Mouse (Mus musculus) kidney, postnatal 4 days (tissue): ENCODE data around the gene A2ml1.

Experiments
- DNase-seq, 2 experiments: peaks; one replicate each; pipeline ENCODE4 v3.0.0; 2021; ENCODE audit warnings: mixed read lengths in 2 of 2

A2ml1 gene

DNA sequence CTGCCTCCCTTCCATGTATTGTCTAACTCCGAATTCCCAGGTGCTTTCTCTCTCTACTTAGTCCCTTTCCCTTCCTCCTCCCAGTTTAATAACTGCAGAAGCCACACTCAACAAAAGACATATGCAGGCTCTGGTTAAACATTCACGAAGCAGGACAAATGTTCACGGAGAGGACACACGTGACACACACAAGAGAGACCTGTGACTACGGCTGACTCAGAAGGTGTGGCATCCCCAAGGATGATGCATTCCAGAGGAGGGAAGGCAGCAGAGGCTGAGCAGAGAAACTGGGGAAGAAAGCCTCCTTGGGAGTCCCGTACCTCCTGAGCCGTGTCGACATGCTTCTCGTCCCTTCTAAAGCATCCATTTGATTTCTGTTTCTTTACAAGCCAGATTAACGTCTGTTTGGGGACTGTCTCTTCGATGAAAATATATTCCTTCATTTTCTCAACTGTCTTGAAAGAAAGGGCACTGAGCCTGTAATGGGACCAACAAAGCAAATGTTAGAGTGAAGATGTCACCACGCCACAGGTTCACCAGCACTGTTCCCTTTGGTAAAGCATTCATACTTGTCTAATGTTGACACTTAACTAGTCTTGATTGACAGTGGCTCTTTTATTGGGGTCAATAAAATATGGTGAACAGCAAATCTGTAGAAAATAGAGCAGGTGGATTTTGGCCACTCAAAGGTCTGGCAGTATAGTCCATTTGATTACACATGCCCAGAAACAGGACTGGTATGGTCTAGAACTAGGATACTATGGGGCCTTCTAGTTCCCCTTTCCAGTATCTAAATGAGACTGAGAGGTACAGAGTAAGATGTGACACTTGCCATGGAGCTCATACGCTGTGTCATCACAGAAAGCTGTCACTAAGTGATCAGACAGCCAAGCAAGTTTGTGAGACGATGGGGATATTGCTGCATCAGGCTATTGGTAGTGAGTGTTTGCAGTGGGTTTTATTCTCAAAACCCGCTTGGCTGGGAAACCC is 31.6 kb downstream of the A2ml1 start:
- DNase-seq = peak in 1 of 2 experiments; percentile 10

DNA sequence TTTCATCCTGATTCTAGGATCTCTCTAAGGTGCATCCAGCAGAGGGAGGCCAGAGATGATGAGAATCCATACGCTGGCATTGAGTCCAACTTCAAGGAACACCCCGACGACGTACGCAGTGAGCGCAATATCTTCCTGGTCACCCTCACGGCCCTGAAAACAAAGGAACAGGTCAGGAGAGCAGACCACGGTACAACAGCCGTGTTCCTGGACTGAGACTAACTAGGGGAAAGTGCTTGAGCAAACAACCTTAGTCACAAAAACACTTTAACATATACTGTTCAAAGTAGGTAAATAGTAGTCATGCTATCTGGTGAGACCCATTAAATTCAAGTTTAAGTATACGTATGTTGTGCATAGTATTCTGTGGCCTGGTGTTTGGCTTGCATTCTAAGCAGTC is 32.9 kb downstream of the A2ml1 start:
- no peak for DNase-seq

DNA sequence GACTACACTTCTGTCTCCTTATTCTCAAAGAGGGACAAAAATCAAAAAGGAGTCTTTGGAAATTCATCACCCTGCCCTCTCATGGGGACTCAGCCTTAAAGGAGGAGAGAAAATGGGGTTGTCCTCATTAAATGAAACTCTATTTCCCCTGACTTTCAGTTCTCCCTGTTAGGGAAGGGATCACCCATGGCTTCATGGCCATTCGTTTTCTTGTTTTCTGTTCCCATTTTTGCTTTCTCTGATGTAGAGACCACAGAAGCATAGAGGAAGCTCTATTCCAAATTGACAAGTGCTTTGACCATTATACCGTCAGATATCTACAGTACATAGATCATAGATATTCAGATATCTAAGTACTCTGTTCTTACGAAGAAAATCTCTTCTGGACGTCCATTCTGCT is 36.0 kb downstream of the A2ml1 start:
- DNase-seq = no peak

DNA sequence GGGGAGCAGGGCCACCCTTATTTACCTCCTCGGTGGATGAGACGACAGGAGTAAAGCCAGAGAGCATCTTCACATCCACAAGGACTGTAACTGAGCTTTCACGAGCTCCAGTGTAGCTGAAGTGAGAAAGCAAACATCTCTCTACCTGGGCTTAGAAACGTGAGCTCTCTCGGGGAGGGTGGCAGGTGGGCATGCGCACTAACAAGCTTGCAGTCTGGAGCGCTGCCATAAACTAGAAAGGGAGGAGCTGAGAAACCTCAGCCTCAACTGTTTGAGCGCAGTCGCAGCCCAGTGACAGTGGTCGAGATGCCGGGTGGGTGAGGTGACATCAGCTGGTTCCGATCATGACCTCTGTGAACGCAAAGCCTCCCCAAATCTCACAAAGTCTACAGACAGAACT is 38.2 kb downstream of the A2ml1 start:
- no peak for DNase-seq

DNA sequence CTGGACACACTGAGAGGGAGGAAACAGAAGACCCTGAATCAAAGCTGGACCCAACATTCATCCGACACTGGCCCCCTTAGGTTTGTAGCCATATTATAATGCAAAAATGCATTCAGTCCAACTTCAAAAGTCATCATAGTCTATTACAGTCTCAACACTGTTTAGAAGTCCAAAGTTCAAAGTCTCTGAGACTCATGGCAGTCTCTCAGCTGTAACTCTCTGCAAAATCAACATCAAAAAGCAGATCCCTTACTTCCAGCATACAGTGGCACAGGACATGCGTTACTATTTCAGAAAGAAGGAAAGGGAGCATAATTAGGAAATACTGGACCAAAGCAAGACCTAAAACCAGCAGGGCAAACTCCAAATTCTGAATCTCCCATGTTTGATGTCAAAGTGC is 46.2 kb downstream of the A2ml1 start:
- DNase-seq = no peak

DNA sequence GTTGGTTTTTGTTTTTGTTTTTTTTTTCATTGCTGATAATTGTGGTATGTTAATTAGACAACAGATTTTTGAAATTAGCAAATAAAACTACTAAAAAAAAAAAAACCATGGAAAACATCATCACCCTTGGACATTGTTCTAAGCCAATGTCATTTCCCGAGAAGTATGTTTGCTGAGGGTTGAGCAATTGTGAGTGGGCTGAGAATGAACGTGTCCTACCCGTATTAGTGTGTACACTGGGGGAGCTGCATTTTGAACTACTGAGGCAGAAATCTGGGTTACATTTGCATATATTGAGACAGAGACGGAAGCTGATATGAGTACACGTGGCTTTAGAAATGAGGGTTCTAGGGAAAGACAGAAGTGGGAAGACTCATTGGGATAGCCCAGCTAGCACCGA is 48.1 kb downstream of the A2ml1 start:
- DNase-seq = no peak

DNA sequence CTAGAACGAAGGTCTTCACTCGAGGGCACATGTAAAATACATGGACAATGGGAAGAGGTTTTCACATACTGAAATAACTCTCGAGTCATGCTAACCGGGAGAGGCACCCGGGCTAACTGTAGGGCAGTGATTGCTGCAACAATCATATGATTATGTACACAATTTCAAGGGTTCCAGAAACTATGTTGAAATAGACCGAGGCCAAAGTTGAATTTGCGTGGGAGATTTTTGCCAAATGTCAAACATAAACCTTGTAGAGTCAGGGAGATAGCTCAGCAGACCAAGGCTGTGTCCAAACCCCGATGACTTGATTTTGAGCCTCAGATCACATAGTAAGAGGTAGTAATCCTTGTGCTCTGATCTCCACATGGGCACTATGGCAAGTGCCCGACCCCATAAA is 48.7 kb downstream of the A2ml1 start:
- DNase-seq = no peak

DNA sequence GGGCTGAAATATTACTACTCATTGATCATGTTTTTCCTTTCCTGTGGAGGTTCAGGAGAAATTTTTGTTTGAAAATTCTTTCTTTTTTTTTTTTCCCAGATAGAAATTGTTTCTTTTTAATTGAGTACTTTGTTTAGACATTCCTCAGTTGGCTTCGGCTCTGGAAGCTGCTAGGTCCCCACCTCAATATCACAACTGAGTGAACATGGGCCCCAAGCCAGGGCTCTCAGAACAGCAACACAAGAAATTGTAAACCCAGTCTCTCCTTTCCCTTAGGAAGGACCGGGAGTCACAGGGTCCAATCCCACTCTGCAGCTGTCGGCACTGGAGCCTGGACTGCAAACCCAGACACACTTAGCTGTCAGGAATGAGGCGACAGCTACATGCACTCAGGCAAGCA is 52.9 kb downstream of the A2ml1 start:
- DNase-seq = peak in 1 of 2 experiments; percentile 2

DNA sequence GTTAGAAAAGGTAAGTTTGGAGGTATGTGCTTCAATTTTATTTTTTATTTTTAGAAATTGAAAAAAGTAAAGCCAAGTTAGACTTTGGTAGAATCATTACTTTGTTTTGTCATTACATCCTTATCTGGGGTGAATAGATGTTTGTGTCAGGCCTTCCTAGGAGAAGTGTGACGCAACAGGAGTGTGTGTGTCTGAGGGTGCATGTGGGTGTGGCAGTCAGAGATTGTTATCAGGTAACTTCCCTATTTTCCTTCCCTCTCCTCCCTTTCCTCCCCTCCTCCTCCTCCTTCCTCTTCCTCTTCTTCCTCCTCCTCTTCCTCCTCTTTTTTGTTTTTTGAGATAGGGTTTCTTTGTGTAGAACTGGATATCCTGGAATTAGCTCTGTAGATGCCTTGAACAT is 54.3 kb downstream of the A2ml1 start:
- no peak for DNase-seq

DNA sequence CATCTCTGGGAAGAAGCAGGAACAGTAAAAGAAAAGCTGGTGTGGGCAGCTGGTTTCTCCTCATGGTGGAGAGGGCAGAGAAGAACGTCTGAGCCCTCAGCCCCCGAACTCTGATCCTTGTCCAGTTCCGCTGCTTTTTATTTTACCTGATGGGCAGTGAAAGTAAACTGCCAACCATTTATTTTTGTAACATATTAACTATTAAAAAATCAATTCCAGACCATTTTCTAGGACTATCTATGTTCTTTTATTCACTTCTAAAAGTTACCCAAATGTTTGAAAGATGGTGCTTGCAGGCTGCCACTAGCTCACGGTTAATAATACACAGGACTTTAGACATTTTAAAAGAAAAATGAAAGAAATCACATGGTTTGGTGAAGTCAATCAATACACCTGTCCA is 54.8 kb downstream of the A2ml1 start, which contains the start of gene Pzp:
Pzp (minus strand) TSS at position 120 of the 400 bp plus-strand sequence.
- DNase-seq = no peak

DNA sequence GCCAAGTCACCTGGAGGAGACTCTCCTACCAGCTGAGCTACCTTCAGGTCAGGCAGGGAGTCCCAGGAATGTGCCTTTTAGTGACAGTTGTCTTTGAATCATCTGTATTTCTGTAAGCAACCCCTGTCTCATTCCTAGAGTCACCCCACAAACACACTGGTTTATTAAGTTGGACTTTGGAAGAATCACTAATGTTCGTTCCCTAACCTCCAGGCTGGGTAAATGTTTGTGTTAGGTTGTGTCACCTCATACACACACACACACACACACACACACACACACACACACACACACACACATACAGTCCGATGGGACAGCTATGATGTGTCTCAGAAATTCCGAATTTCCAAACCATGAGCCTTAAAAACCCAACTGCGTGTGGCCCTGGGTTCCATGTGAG is 55.6 kb downstream of the A2ml1 start:
- no peak for DNase-seq

DNA sequence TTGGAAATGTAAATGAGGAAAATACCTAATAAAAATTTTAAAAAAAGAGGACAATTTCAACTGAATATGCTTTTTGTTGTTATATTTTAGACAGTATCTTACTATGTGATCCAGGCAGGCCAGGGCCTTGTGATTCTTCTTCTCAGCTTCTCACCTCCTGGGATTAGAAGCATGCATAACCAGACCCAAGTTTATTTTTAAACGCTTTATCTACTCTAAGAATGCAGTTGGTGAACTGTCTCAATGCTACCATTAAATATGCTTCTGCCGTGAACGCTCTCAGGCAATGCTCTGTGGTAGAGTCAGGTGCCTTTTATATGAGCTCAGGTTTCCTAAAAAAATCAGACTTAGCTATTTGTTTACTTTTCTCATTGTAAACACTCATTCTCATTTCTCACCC is 58.0 kb downstream of the A2ml1 start:
- no peak for DNase-seq

DNA sequence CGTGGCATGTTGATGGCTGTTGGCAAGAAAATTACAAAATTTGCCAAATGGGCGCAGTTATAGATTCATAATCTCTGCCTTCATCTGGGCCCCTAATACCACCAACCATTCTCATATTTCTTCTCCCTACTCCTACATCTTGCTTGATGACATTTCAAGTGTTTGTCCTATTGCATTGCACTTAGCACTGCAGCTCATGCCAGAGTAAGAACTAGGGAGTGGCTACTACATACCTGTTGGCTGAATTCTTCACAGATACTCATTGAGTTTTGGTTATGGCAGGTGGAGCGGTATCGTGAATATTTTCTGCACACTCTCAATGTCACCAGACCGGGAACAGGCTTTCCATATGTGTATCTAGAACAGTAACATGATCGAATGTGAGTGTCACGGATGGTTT is 62.2 kb downstream of the A2ml1 start:
- DNase-seq = no peak

DNA sequence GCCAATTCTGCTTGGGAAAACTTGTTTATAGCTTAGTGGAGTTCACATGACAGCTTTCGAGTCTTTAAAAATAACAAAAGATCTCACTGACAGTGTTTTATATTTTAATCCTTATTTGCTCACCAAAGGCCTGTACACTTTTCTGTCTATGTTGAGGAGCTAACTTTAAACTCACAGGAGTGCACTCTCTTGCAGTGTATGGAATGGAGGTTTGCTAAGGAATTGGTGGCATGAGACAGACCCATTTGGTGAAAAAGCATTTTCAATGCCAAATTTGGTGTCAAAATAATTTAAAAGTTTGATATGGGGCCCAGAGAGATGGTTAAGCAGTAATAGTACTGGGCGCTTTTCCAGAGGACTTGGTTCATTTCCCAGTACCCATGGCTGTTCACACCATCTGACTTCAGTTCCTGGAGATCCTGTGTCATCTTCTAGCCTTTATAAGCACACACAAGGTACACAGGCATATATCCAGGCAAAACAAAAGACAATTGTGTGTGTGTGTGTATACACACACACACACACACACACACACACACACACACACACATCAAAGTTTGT is 75.7 kb downstream of the A2ml1 start:
- no peak for DNase-seq

DNA sequence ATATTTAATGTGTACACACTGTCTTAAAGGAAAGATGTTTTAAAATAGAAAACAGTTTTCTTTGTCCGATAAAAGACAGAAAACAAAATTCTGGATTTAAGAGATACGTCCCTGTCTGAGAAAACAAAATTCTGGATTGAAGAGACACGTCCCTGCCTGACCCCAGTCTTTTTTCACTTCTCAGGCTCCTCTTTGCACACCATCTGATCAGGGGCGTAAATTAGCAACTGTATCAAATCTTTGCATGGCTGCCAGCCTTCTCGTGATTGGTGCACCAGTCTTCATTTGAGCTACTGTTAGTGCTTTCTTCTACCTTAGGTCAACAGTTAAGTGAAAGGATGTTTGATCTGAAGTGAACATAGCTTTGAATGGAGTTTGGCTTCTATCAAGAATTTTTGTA is 76.7 kb downstream of the A2ml1 start:
- DNase-seq = no peak

DNA sequence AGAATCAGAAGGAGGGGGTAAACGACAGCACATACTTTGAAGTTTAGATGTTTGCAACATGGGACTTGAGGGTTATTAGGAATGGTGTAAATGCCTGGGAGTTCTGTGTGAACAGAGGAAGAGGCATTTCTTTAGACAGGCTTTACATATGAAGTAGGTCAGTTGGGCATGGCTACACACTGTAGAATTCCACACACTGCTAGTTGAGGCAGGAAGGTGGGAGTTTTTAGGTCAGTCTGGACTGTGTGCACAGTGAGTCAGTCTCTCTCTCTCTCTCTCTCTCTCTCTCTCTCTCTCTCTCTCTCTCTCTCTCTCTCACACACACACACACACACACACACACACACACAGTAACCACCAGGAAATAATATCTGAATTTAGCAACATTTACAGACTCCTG is 86.1 kb downstream of the A2ml1 start:
- DNase-seq = no peak

DNA sequence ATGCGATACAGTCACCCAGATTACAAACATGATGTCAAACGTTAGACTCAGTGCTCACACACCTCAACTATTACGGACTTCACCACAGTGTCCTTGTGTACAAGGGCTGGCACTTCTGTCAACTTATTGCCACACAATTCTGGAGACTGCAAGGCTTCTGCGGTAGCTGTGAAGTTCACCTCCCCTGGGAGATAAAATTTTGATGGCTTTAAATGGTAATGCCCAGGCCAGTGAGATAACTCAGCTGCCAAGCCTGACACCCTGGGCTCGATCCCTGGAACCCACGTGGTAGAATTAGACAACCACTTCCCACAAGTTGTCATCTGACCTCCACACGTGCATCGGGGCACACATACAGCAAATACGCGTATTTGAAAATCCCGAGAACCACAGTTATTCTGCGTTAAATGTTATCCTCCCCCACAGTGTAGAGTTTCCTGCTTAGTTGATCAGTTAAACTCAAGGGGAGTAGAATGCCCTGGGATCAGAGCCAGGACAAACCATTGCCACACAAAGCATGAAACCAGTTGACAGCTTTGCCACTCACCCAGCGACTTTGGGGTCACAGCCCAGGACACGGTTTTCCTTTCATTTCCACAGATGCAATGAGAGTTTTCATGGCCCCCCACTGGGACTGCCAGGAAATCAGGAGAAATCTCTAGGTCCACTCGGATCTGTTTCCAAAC is 86.6 kb downstream of the A2ml1 start:
- peak; percentile 6 to 13 for DNase-seq

DNA sequence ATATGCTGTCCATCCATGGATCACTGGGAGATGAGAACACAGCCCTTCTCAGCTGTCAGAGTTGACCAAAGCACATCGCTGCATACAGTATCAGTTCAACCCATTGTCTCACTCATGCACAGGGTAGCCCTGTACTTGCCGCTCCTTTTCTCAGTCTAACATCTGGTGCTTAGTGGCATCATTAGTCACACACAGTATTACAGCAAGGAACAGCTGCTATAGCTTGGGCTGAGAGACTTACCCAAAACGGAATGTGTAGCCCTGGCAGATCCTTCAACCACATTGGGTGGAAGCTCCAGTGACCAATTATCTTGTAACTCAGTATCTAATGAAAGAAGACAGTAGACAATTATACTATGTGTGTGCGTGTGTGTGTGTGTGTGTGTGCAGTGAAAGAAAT is 89.5 kb downstream of the A2ml1 start:
- DNase-seq = no peak

DNA sequence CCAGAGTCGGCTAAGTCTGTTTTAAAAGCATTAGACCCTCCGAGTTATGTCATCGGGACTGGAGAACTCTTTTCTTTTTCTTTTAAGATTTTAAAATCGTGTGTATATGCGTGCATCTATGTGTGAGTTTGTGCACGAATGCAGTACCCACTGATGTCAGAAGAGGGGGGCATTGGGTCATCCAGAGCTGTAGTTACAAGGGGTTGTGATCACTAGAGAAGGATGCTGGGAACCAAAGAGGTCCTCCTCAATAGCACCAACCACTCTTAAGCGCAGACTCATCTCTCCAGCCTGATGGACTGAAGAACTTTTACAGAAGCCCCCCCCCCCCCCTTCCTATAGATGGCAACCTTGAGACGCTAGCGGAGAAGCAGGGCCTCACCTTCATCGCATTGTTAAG is 91.3 kb downstream of the A2ml1 start:
- no peak for DNase-seq
